Mouse (Mus musculus): ENCODE results near the gene Rxfp4. TPM values are rescaled to one million over a fixed set of nuclear protein-coding genes. Genes with fewer than 3 reads are reported as not detected.

The Rxfp4 gene
- polyA plus RNA-seq, 1 experiment, result not detected

- TF ChIP-seq CTCF (IDR thresholded peaks at IDR 0.05; ENCODE audit: borderline replicate concordance, extremely low read depth, insufficient read depth, insufficient read length), result no peak
- no peak for TF ChIP-seq POLR2A (IDR thresholded peaks at IDR 0.05; ENCODE audit: borderline replicate concordance, extremely low read depth, insufficient read depth, insufficient read length, poor library complexity, severe bottlenecking)
- DNase-seq (ENCODE audit: low read depth), result no peak
Measured at GRCm38 (mm10) chr3:88625531-88625930, 27.4 kb downstream of the Rxfp4 start.

GRCm38 (mm10) chr3:88624951-88625350 is 28.0 kb downstream of the Rxfp4 start:
- TF ChIP-seq POLR2A (IDR thresholded peaks at IDR 0.05; ENCODE audit: borderline replicate concordance, extremely low read depth, insufficient read depth, insufficient read length, poor library complexity, severe bottlenecking), result no peak
- no peak for TF ChIP-seq CTCF (IDR thresholded peaks at IDR 0.05; ENCODE audit: borderline replicate concordance, extremely low read depth, insufficient read depth, insufficient read length)
- DNase-seq (ENCODE audit: low read depth), result no peak

- DNase-seq (ENCODE audit: low read depth), result peak; percentile 85
- no peak for TF ChIP-seq POLR2A (IDR thresholded peaks at IDR 0.05; ENCODE audit: borderline replicate concordance, extremely low read depth, insufficient read depth, insufficient read length, poor library complexity, severe bottlenecking)
- TF ChIP-seq CTCF (IDR thresholded peaks at IDR 0.05; ENCODE audit: borderline replicate concordance, extremely low read depth, insufficient read depth, insufficient read length), result no peak
Measured at GRCm38 (mm10) chr3:88624324-88624723, 28.6 kb downstream of the Rxfp4 start.

GRCm38 (mm10) chr3:88623346-88624135 is 29.4 kb downstream of the Rxfp4 start:
- DNase-seq (ENCODE audit: low read depth), result peak; percentile 73
- TF ChIP-seq CTCF (IDR thresholded peaks at IDR 0.05; ENCODE audit: borderline replicate concordance, extremely low read depth, insufficient read depth, insufficient read length) (no peak), POLR2A (IDR thresholded peaks at IDR 0.05; ENCODE audit: borderline replicate concordance, extremely low read depth, insufficient read depth, insufficient read length, poor library complexity, severe bottlenecking) (no peak)

GRCm38 (mm10) chr3:88622941-88623345 is 30.0 kb downstream of the Rxfp4 start:
- no peak for TF ChIP-seq CTCF (IDR thresholded peaks at IDR 0.05; ENCODE audit: borderline replicate concordance, extremely low read depth, insufficient read depth, insufficient read length)
- peak; percentile 17; the same call in 1 of the 2 replicates for TF ChIP-seq POLR2A (IDR thresholded peaks at IDR 0.05; ENCODE audit: borderline replicate concordance, extremely low read depth, insufficient read depth, insufficient read length, poor library complexity, severe bottlenecking)
- peak; percentile 87 for DNase-seq (ENCODE audit: low read depth)

- no peak for TF ChIP-seq CTCF (IDR thresholded peaks at IDR 0.05; ENCODE audit: borderline replicate concordance, extremely low read depth, insufficient read depth, insufficient read length)
- TF ChIP-seq POLR2A (IDR thresholded peaks at IDR 0.05; ENCODE audit: borderline replicate concordance, extremely low read depth, insufficient read depth, insufficient read length, poor library complexity, severe bottlenecking), result no peak
- DNase-seq (ENCODE audit: low read depth), result peak; percentile 88
Measured at GRCm38 (mm10) chr3:88622113-88622940, 30.6 kb downstream of the Rxfp4 start.

GRCm38 (mm10) chr3:88621537-88622112 is 31.3 kb downstream of the Rxfp4 start:
- TF ChIP-seq CTCF (IDR thresholded peaks at IDR 0.05; ENCODE audit: borderline replicate concordance, extremely low read depth, insufficient read depth, insufficient read length), result no peak
- no peak for TF ChIP-seq POLR2A (IDR thresholded peaks at IDR 0.05; ENCODE audit: borderline replicate concordance, extremely low read depth, insufficient read depth, insufficient read length, poor library complexity, severe bottlenecking)
- DNase-seq (ENCODE audit: low read depth), result peak; percentile 77

- TF ChIP-seq POLR2A (IDR thresholded peaks at IDR 0.05; ENCODE audit: borderline replicate concordance, extremely low read depth, insufficient read depth, insufficient read length, poor library complexity, severe bottlenecking), result peak; percentile 63; the same call in 1 of the 2 replicates
- no peak for TF ChIP-seq CTCF (IDR thresholded peaks at IDR 0.05; ENCODE audit: borderline replicate concordance, extremely low read depth, insufficient read depth, insufficient read length)
- peak; percentile 81 for DNase-seq (ENCODE audit: low read depth)
Measured at GRCm38 (mm10) chr3:88620992-88621536, 31.9 kb downstream of the Rxfp4 start.

- DNase-seq (ENCODE audit: low read depth), result no peak
- no peak for TF ChIP-seq POLR2A (IDR thresholded peaks at IDR 0.05; ENCODE audit: borderline replicate concordance, extremely low read depth, insufficient read depth, insufficient read length, poor library complexity, severe bottlenecking)
- TF ChIP-seq CTCF (IDR thresholded peaks at IDR 0.05; ENCODE audit: borderline replicate concordance, extremely low read depth, insufficient read depth, insufficient read length), result no peak
Measured at GRCm38 (mm10) chr3:88620146-88620991, 32.6 kb downstream of the Rxfp4 start.
